Mouse (Mus musculus) ES-E14 (cell line): ENCODE data around the gene Slc37a2. TPM values are rescaled to one million over a fixed set of nuclear protein-coding genes. Genes with fewer than 3 reads are reported as not detected.
"Not testable (repeated sequence)": the region's sequence is repeated elsewhere in the genome, so short reads cannot be mapped to it uniquely, and the experiment has no call there.

ENCODE experiments used
- DNase-seq: peaks from one replicate; pipeline ENCODE4 v3.0.0-alpha.2; 2013; ENCODE audit warnings: low read depth, low spot score
- H3K27ac ChIP-seq: 2 replicates; pipeline ENCODE4 v1.5.1; 2012; ENCODE audit warnings: low read depth, mild to moderate bottlenecking, low read length, moderate library complexity, mixed read lengths; ENCODE audit not compliant: poor library complexity, insufficient read depth, severe bottlenecking
- H3K36me3 ChIP-seq: 2 replicates; pipeline ENCODE4 v1.6.1; 2012; ENCODE audit warnings: mild to moderate bottlenecking, low read length, moderate library complexity, mixed read lengths; ENCODE audit not compliant: control insufficient read depth, poor library complexity, insufficient read depth, severe bottlenecking
- H3K4me1 ChIP-seq, 2 experiments: fragments of 150-350 bp in 1 of 2; sonication (generic) in 1 of 2; 2 replicates each; pipeline ENCODE4 v1.6.1; 2012; ENCODE audit warnings: low read length in 2 of 2, mild to moderate bottlenecking in 1 of 2, mixed read lengths in 1 of 2; ENCODE audit not compliant: control insufficient read depth in 2 of 2, insufficient read depth in 2 of 2, poor library complexity in 1 of 2
- H3K4me3 ChIP-seq, 2 experiments: fragments of 150-350 bp in 1 of 2; sonication (generic) in 1 of 2; 2 replicates each; pipeline ENCODE4 v1.5.1; 2012; ENCODE audit warnings: low read length in 2 of 2, low read depth in 1 of 2, mild to moderate bottlenecking in 1 of 2, mixed read lengths in 1 of 2; ENCODE audit not compliant: insufficient read depth in 1 of 2, poor library complexity in 1 of 2, severe bottlenecking in 1 of 2
- H3K9ac ChIP-seq: 2 replicates; pipeline ENCODE4 v1.6.1; 2012; ENCODE audit warnings: low read depth, mild to moderate bottlenecking, low read length, mixed read lengths; ENCODE audit not compliant: poor library complexity, insufficient read depth, severe bottlenecking
- H3K9me3 ChIP-seq: fragments of 150-350 bp; sonication (generic); 2 replicates; pipeline ENCODE4 v1.6.1; 2012; ENCODE audit warnings: low read depth, mild to moderate bottlenecking, low read length; ENCODE audit not compliant: control insufficient read depth, insufficient read depth
- CHD2 ChIP-seq: IDR thresholded peaks from 2 replicates; pipeline ENCODE4 v1.6.1; 2014; ENCODE audit warnings: mild to moderate bottlenecking, low read depth, low read length, inconsistent platforms
- HCFC1 ChIP-seq: IDR thresholded peaks from 2 replicates; pipeline ENCODE4 v1.6.1; 2012; ENCODE audit warnings: low read length, inconsistent platforms, borderline replicate concordance; ENCODE audit not compliant: insufficient read depth
- MAFK ChIP-seq: IDR thresholded peaks from 2 replicates; pipeline ENCODE4 v1.6.1; 2014; ENCODE audit warnings: mild to moderate bottlenecking, low read depth, low read length, inconsistent platforms; ENCODE audit not compliant: insufficient read depth
- ZC3H11A ChIP-seq: IDR thresholded peaks from 2 replicates; pipeline ENCODE4 v1.6.1; 2012; ENCODE audit warnings: low read depth, mild to moderate bottlenecking, inconsistent platforms, low read length, borderline replicate concordance
- ZNF384 ChIP-seq: IDR thresholded peaks from 2 replicates; pipeline ENCODE4 v1.6.1; 2012; ENCODE audit warnings: low read depth, low read length, inconsistent platforms
- in situ Hi-C, 2 experiments: fragments of 600-800 bp; cut with MboI; formaldehyde crosslinking; loops; one replicate each; pipeline ENCODE4 v1.15.1; 2025; ENCODE audit warnings: low sequenced_read_pairs in 2 of 2, inconsistent platforms in 1 of 2; ENCODE audit not compliant: unreplicated experiment in 2 of 2
- total RNA-seq: library from RNA; depleted of rRNA; stranded (reverse); fragments of 300-350 nt; gene quantifications from 2 replicates; pipeline ENCODE4 v1.2.3, GENCODE M21; 2012; rRNA removed

Slc37a2 gene
- 4.1 and 5.8 TPM in 2 replicates for total RNA-seq

DNA sequence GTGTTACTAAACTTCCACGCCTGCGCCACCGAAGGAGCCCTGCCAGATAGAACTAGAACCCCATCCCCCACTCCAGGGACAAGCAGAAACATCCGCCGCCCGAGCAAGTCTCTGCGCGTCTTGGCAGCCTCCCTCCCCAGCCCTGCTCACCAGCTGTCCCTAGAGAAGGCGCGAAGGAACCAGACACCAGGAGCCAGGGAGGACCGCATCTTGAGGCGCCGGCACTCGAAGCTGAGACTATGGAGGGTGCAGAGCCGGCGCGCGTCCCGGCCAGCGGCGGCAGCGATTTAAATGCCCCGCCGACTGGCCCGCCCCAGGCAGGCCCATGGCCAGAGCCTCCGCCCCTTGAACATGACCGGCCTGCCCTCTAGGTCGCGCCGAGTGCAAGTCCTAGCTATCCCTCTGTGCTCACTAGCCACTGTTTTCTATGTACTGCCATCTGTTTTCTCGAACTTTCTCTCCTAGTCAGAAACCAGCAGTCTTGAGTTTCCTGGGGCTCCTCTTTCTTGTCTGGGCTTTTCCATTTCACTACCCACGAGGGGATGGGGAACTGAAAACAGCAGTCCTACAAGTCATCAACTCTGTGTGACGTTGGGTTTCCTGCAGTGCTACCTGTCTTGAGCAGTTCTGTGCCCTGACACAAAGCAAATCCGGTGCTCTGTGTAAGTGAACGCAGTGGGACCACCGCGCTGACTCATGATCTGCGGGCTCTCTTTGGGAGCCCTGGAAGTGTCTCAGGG is at the start of gene Slc37a2:
Gene Slc37a2 (minus strand): TSS at position 590 of the 740 bp plus-strand sequence.
- no peaks in the 10 kb centered on the region for H3K36me3 ChIP-seq
- DNase-seq = peak; percentile 31
- no peaks in the 10 kb centered on the region for H3K4me1 ChIP-seq
- no peak for TF ChIP-seq ZC3H11A
- TF ChIP-seq ZNF384 = no peak
- TF ChIP-seq CHD2 = no peak
- no peak for TF ChIP-seq MAFK
- no peak for TF ChIP-seq HCFC1
- H3K9me3 ChIP-seq = no peaks in the 10 kb centered on the region
- peak within 1 kb of the TSS; percentile 28; the same call in 1 of the 2 replicates for H3K9ac ChIP-seq
- H3K4me3 ChIP-seq = peak within 1 kb of the TSS; percentile 50 to 69
- no peak within 1 kb of the TSS for H3K27ac ChIP-seq
- in situ Hi-C loops = no loop called here

DNA sequence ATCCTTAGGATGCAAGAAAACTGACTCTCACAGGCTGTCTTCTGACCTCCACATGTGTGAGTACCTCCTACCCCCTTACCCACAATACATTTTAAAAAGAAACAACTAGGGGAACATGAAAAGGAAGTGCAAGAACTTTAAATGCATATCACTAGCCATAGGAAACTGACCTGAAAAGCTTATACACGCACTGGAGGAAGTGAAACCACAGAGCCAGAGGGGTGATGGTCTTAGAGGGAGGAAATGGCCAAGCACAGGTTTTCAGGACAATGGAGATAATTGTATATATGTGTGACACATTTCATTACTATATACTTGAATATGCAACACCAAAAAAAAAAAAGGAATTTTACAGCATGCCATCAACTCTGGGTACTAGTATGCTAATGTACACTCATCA is 46.2 kb upstream of the Slc37a2 start:
- TF ChIP-seq ZNF384 = no peak
- no peak for TF ChIP-seq CHD2
- TF ChIP-seq HCFC1 = no peak
- TF ChIP-seq ZC3H11A = no peak
- TF ChIP-seq MAFK = no peak
- H3K9ac ChIP-seq = no peak overlapping the region
- DNase-seq = no peak
- no peaks in the 10 kb centered on the region for H3K4me1 ChIP-seq
- H3K36me3 ChIP-seq = no peaks in the 10 kb centered on the region
- H3K27ac ChIP-seq = no peak overlapping the region
- no peak overlapping the region for H3K4me3 ChIP-seq
- in situ Hi-C loops = no loop called here
- no peaks in the 10 kb centered on the region for H3K9me3 ChIP-seq

DNA sequence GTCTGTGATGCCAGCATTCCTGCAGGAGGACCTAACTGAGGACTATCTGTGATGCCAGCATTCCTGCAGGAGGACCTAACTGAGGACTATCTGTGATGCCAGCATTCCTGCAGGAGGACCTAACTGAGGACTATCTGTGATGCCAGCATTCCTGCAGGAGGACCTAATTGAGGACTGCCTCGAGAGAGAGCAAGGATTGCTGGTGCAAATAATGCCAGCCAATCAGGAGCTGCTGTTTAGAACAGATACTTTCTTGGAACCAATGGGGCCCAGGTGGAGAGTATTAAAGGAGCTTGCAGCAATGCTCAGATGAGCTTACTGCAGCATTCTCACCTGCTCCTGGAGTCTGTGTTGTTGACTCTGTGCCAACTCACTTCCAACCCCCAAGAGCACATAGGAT is 45.0 kb upstream of the Slc37a2 start:
- H3K9ac ChIP-seq, in situ Hi-C loops, H3K27ac ChIP-seq, DNase-seq, H3K4me3 ChIP-seq, H3K4me1 ChIP-seq, H3K36me3 ChIP-seq, H3K9me3 ChIP-seq: not testable (repeated sequence)

DNA sequence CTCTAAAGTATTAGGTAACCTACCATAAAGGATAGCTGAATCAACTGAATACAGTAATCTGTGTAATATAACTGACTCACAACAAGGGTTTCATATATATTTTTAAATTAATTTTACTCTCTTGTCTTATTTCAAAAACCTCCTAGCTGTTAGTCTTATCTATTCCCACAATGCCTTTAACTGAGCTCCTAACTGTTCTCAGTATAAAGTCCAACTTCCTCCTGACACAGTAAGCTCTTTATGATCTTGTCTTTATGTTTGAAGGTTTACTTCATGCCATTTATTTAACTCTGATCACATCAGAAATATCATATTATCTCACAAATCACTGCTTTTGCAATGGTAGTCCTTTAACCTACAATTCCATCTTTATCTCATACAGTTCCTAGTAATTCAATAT is 40.0 kb upstream of the Slc37a2 start:
- Histone ChIP-seq H3K9ac (no peak overlapping the region), H3K36me3 (no peaks in the 10 kb centered on the region), H3K4me3 (no peak overlapping the region), H3K4me1 (no peaks in the 10 kb centered on the region), H3K9me3 (no peaks in the 10 kb centered on the region), H3K27ac (no peak overlapping the region)
- no peak for DNase-seq
- TF ChIP-seq CHD2 = no peak
- no peak for TF ChIP-seq HCFC1
- no peak for TF ChIP-seq MAFK
- in situ Hi-C loops = no loop called here

DNA sequence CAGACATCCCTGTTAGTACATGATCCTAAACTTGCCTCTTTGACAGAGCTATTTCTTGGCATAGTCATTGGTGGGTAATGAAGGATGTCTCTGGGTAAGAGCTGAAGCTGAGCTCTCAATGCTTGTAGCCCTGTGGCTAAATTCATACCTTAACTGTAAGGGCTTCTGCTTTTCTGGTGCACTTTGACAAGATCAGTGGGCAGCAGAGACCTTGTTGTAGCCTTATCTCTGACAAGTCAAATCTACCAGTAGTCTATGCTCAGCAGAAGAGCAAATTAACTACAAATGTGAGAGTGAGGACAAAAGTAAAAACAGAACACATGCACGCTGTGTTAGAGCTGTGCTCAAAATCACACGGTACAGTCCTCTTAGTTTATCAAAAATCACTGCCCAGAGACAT is 11.1 kb upstream of the Slc37a2 start:
- Histone ChIP-seq H3K4me1 (no peaks in the 10 kb centered on the region), H3K36me3 (no peaks in the 10 kb centered on the region), H3K9ac (no peak overlapping the region), H3K9me3 (no peaks in the 10 kb centered on the region), H3K27ac (no peak overlapping the region), H3K4me3 (no peak overlapping the region)
- no peak for TF ChIP-seq ZC3H11A
- TF ChIP-seq CHD2 = no peak
- TF ChIP-seq MAFK = no peak
- no peak for TF ChIP-seq HCFC1
- no peak for TF ChIP-seq ZNF384
- in situ Hi-C loops = no loop called here
- no peak for DNase-seq
